Mouse (Mus musculus): Measurements from ENCODE around the gene Clec16a. TPM values are rescaled to one million over a fixed set of nuclear protein-coding genes. Genes with fewer than 3 reads are reported as not detected.

The Clec16a gene
- polyA plus RNA-seq, 1 experiment: 46.2 TPM

- Histone ChIP-seq H3K4me3 (ENCODE audit: insufficient read depth, low read length) (no peak overlapping the region), H3K4me1 (ENCODE audit: control insufficient read depth, insufficient read depth, low read length) (no peaks in the 10 kb centered on the region), H3K27ac (ENCODE audit: insufficient read depth, low read length) (no peak overlapping the region)
- TF ChIP-seq CTCF (IDR thresholded peaks at IDR 0.05; ENCODE audit: extremely low read depth, insufficient read depth, low read length) (no peak), POLR2A (IDR thresholded peaks at IDR 0.05; ENCODE audit: extremely low read depth, insufficient read depth, low read length) (no peak)
Observed at GRCm38 (mm10) chr16:10782377-10783151, 237.4 kb downstream of the Clec16a start.

GRCm38 (mm10) chr16:10783152-10783434 lies 238.0 kb downstream of the Clec16a start:
- TF ChIP-seq POLR2A (IDR thresholded peaks at IDR 0.05; ENCODE audit: extremely low read depth, insufficient read depth, low read length): no peak
- no peak for TF ChIP-seq CTCF (IDR thresholded peaks at IDR 0.05; ENCODE audit: extremely low read depth, insufficient read depth, low read length)
- H3K27ac ChIP-seq (ENCODE audit: insufficient read depth, low read length): no peak overlapping the region
- H3K4me1 ChIP-seq (ENCODE audit: control insufficient read depth, insufficient read depth, low read length): no peaks in the 10 kb centered on the region
- H3K4me3 ChIP-seq (ENCODE audit: insufficient read depth, low read length): no peak overlapping the region

- Histone ChIP-seq H3K27ac (ENCODE audit: insufficient read depth, low read length) (no peak overlapping the region), H3K4me1 (ENCODE audit: control insufficient read depth, insufficient read depth, low read length) (no peaks in the 10 kb centered on the region), H3K4me3 (ENCODE audit: insufficient read depth, low read length) (no peak overlapping the region)
- no peak for TF ChIP-seq POLR2A (IDR thresholded peaks at IDR 0.05; ENCODE audit: extremely low read depth, insufficient read depth, low read length)
- TF ChIP-seq CTCF (IDR thresholded peaks at IDR 0.05; ENCODE audit: extremely low read depth, insufficient read depth, low read length): no peak
Observed at GRCm38 (mm10) chr16:10783451-10783850, 238.3 kb downstream of the Clec16a start.

- Histone ChIP-seq H3K4me1 (ENCODE audit: control insufficient read depth, insufficient read depth, low read length) (no peaks in the 10 kb centered on the region), H3K27ac (ENCODE audit: insufficient read depth, low read length) (no peak overlapping the region), H3K4me3 (ENCODE audit: insufficient read depth, low read length) (peak overlapping the region; percentile 62)
- no peak for TF ChIP-seq CTCF (IDR thresholded peaks at IDR 0.05; ENCODE audit: extremely low read depth, insufficient read depth, low read length)
Observed at GRCm38 (mm10) chr16:10783883-10784792, 239.0 kb downstream of the Clec16a start.

- Histone ChIP-seq H3K4me3 (ENCODE audit: insufficient read depth, low read length) (peak overlapping the region; percentile 62), H3K4me1 (ENCODE audit: control insufficient read depth, insufficient read depth, low read length) (no peaks in the 10 kb centered on the region), H3K27ac (ENCODE audit: insufficient read depth, low read length) (peak overlapping the region; percentile 61; the same call in 1 of the 2 replicates)
- TF ChIP-seq CTCF (IDR thresholded peaks at IDR 0.05; ENCODE audit: extremely low read depth, insufficient read depth, low read length) (peak; percentile 38), POLR2A (IDR thresholded peaks at IDR 0.05; ENCODE audit: extremely low read depth, insufficient read depth, low read length) (no peak)
Observed at GRCm38 (mm10) chr16:10784793-10785370, 239.7 kb downstream of the Clec16a start.

- H3K4me1 ChIP-seq (ENCODE audit: control insufficient read depth, insufficient read depth, low read length): no peaks in the 10 kb centered on the region
- H3K4me3 ChIP-seq (ENCODE audit: insufficient read depth, low read length): peak within 1 kb of the TSS; percentile 62
- H3K27ac ChIP-seq (ENCODE audit: insufficient read depth, low read length): peak within 1 kb of the TSS; percentile 81
- TF ChIP-seq CTCF (IDR thresholded peaks at IDR 0.05; ENCODE audit: extremely low read depth, insufficient read depth, low read length): no peak
- TF ChIP-seq POLR2A (IDR thresholded peaks at IDR 0.05; ENCODE audit: extremely low read depth, insufficient read depth, low read length): peak; percentile 57
Observed at GRCm38 (mm10) chr16:10785371-10786231, 240.5 kb downstream of the Clec16a start, which contains the start of gene Socs1. Gene Socs1, minus strand, starts transcription at chr16:10785536.

- H3K4me1 ChIP-seq (ENCODE audit: control insufficient read depth, insufficient read depth, low read length): no peaks in the 10 kb centered on the region
- TF ChIP-seq POLR2A (IDR thresholded peaks at IDR 0.05; ENCODE audit: extremely low read depth, insufficient read depth, low read length): no peak
- TF ChIP-seq CTCF (IDR thresholded peaks at IDR 0.05; ENCODE audit: extremely low read depth, insufficient read depth, low read length): peak; percentile 88
- no peak overlapping the region for H3K27ac ChIP-seq (ENCODE audit: insufficient read depth, low read length)
- peak overlapping the region; percentile 62; the same call in 1 of the 2 replicates for H3K4me3 ChIP-seq (ENCODE audit: insufficient read depth, low read length)
Observed at GRCm38 (mm10) chr16:10786288-10786687, 241.1 kb downstream of the Clec16a start.

- Histone ChIP-seq H3K4me3 (ENCODE audit: insufficient read depth, low read length) (no peak overlapping the region), H3K27ac (ENCODE audit: insufficient read depth, low read length) (no peak overlapping the region), H3K4me1 (ENCODE audit: control insufficient read depth, insufficient read depth, low read length) (no peaks in the 10 kb centered on the region)
- TF ChIP-seq CTCF (IDR thresholded peaks at IDR 0.05; ENCODE audit: extremely low read depth, insufficient read depth, low read length) (no peak), POLR2A (IDR thresholded peaks at IDR 0.05; ENCODE audit: extremely low read depth, insufficient read depth, low read length) (no peak)
Observed at GRCm38 (mm10) chr16:10786782-10787547, 241.8 kb downstream of the Clec16a start.

All from cortical plate, adult 2 months (tissue).